Mouse (Mus musculus) urinary bladder, postnatal 4 days (tissue): Measurements from ENCODE around the gene Phlpp1.

Source experiments
- DNase-seq, 2 experiments: peaks; one replicate each; pipeline ENCODE4 v3.0.0; 2021 to 2022; ENCODE audit warnings: low spot score in 2 of 2

Gene Phlpp1

DNA sequence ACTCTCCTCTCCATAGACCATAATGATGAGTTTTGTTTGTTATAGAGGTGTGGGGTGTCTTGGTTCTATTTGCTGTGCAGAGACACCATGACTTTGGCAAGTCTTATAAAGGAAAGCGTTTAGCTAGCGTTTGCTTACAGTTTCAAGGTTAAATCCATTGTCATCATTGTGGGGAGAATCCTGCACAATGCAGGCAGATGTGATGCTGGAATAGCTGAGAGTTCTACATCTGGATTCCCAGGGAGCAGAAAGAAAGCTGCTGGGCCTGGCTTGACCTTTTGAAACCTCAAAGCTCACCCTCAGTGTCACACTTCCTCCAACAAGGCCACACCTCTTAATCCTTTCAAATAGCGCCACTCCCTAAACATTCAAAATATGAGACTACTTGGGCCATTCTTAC, 7.4 kb upstream of the Phlpp1 start:
- no peak for DNase-seq

DNA sequence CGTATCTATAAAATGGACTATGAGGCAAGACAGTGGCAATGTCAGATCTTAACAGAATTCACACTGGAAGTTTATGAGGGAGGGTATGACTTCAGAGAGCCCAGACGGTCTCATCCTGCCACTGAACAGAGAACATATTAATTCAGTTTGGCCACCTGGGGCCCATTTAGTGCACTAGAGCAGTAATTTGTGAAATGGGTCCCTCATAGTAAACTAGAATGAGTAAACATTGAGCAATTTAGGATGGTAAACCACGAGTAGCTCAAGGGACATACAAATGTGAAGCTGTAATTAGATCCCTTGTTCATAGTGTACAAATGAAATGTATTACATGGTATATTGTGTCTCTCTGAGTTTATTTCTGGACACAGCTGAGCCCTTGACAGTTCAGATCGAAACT, 3.6 kb upstream of the Phlpp1 start:
- no peak for DNase-seq

DNA sequence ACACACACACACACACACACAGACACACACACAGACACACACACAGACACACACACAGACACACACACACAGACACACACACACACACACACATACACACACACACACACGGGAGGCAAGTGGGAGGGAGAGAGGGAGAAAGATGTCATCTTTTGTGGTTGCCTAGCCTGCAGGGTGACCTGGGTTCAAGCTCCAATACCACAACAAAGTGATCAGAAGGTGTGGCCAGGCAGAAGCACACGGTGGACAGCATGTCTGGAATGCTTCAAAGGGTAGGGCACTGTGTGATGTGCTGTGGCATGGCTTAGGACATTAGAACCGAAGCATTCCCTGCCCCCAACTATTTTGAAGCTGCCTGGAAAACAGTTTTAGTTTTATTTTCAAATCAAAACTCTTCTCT, 2.8 kb upstream of the Phlpp1 start:
- no peak for DNase-seq

DNA sequence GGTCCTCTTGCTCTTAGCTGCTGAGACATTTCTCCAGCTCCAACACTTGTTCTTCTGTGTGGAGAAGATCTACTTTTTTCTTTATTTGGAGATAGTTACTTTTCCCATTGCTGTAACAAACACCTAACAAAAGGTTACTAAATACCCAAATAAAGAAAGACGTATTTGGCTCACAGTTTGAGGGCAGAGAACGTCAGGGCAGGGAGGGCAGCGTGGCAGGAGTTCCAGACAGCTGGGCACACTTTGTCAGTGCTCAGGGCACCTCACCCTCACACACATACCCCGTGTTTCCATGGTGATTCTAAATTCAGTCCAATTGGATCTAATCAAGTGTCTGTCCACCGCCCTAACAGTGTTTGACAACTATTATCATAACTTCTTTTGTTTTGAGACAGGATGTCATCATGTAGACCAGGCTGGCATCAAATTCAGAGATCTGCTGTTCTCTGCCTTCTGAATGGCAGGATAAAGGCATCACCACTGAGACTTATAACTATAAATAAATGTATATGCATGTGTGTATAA, 1.7 kb upstream of the Phlpp1 start:
- no peak for DNase-seq

DNA sequence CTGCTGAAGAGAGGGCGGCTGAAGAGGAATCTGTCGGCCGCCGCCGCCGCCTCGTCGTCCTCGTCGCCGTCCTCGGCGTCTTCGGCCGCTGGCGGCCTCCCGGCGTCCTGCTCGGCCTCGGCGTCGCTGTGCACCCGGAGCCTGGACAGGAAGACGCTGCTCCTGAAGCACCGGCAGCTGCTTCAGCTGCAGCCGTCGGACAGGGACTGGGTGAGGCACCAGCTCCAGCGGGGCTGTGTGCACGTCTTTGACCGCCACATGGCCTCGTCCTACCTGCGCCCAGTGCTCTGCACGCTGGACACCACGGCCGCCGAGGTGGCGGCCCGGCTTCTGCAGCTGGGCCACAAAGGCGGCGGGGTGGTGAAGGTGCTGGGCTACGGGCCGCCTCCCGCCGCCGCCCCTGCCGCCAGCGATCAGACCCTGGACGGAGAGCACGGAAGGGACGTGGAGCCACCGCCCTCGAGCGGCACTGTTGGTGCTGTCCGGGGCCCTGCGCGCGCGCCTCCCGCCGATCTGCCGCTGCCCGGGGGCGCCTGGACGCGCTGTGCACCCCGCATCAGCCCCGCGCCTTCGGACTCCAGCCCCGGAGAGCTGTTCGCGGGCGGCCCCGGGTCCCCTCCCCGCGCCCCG, 864 bp downstream of the Phlpp1 start:
- DNase-seq, result peak in 1 of 2 experiments; percentile 35

DNA sequence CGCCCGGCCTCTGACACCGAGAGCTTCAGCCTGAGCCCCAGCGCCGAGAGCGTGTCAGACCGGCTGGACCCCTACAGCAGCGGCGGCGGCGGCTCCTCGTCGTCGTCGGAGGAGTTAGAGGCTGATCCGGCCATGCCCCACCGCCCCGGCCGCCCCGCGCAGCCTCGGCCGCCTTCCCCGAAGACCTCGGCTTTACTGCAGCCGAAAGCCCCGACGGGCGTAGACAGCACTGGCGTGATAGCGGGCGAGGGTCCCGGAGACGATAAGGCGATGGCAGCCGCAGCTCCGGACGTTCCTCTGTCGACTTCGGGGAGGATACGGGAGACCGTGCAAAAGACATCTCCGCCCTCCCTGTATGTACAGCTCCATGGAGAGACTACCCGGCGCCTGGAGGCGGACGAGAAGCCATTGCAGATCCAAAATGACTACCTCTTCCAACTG, 1.4 kb downstream of the Phlpp1 start:
- peak in 1 of 2 experiments; percentile 62 for DNase-seq

DNA sequence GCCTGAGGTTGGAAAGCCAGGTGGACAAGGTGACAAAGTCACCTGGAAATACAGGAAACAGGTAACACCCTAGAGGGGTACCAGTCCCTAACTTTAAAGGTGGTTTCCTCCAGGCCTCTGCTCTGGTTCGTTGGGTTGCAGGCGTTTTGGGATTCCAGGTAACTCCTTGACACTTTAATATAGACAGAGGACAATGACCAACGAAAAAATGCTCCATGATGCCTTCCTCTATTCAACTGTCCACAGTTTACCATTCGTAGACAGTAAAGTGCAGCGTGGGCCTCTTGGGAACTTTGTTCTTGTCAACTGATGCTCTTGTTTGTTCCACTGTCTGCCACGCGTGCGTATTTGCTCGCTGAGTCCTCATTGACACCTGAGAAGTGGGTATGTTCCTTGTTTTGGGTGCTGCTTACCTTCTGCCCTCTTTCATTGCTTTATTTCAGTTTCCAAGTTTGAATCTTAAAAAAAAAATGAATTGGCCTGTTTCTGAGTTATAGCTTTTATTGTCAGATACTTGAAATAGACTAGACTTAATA, 2.1 kb downstream of the Phlpp1 start:
- no peak for DNase-seq

DNA sequence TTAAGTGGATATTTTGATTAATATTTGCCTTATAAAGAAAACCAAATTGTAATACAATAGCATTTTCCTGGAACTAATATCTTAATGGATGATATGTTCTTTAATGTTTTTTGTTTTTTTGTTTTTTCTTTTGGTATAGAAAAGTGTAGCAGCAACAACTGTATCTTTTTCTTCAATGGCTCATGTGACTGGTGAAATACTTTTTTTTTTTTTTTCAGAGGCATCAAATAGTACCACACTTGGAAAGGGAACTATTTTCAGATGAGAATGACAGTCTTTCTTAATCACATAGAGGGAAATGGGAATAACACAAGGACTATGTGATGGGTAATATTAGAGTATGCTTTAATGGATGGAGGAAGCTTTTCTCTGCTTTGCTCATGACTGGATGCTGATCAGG, 3.0 kb downstream of the Phlpp1 start:
- DNase-seq, result no peak

DNA sequence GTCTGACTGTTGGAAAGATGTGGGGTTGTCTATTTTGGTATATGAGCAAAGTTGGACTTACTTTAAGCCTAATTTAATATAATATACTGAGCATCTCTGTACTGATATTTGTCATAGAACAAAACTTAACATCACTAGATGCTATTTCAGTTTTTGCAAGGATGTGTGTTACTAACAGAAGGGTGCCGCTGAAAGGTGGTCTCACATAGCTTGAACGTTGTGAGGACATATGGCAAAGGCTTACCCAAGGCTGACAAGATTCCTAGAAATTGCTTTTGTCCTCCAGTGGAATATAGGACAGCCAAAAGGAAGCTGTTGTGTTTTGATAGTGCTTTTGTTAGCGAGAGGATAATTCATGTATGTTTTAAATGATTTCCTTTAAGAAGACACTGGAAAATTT, 3.8 kb downstream of the Phlpp1 start:
- no peak for DNase-seq

DNA sequence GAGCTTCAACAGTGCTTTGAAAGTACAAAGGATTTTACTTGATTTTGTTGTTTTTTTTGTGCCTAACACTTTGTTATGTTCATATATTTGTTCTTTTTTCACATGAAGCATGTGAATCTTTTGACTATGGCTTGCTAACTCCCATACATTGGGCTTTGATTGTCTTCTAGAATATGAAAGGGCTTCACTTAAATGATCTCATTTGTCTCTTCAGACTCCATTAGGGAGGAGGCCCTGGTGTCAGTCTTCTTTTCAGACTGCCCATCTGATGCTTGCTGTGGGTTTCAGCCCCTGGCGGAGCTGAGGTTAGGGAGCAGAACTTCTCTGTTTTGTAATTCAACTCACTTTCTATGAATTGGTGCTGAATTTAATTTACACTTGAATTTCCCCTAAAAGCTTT, 5.2 kb downstream of the Phlpp1 start:
- no peak for DNase-seq

DNA sequence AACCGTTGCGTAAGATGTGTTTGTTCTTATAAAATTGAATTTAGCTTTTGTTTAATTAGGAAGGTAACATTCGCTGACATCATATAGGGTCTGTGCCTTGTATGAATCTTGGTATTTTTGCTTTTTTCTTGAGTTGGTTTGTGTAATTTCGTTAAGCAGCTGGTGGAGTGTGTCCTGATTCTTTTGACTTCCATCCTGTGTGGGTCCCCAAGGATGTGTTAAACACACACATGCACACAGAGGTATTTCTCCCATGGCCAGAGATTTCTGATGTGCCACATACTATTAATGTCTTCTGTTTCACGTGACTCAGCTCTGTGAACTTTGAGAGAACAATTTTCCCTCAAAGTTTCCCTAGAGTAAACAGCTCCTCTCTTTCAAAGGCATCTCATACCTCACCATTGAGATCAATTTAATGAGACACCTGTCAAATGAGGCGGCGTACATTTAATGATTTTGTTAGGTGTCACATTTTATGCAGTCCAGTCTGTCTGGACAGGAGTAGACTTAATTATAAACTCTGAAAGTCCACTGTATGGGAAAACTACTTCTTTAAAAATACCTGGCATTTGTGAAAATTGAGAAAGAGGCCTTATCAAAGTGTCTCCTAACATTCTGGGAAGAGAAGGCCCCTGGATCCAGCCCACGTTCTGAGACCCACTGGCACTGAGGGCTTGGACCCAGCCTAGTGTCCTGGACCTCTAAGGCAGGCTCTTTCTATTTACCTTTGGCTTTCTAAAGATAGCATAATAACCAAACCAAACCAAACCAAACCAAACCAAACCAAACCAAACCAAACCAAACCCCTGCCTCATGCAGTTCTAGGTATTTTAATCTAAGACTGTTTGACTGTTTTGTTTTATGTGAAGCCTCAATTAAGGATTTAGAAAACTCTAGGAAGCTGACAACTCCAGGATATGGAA, 6.6 kb downstream of the Phlpp1 start:
- DNase-seq, result no peak

DNA sequence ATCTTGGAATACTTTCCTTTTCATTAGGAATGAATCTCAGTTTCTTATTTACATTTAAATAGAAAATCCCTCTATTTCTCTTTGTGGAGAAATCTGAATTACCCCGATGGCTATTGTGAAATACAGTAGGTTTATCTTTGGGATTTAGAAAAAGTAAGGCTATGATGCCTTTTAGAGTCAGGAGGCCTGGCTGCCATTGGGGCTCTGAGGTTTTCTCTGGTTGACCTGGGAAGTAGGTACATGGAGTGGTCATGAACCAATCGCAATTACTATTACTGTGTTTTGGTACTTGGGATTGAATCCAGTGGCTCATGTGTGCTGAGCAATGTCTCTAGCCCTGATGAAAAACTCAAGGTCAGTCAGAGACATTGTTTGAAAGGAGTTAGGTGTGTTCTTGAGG, 12.1 kb downstream of the Phlpp1 start:
- DNase-seq, result no peak

DNA sequence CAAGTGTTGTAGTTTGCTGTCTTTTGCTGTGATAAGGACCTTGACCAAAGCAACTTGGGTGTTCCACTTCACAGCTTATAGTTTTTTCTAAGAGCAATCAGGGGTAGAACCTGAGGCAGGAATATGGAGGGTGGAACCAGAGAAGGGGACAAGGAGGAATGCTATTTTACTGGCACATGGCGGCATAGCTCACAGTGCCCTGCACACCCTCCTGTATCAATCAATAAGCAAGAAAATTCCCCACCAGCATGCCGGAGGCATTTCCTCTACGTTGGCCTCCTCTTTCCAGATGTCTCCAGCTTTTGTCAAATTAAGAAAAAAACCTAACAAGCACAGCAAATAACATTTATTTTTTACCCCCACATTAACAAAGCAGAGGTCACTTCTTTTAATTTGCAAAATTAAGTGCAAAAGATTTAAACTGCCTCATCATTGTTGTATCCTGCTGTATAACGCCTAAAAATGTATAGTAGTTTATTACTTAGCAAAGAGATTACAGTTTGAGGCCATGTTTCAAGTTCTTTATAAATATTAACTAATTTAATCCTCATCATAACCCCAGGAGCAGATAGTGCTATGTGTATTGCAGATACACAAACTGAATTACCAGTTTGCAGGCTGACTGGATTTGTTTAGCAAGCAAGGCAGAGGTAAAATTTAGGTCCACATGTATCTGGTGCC, 13.4 kb downstream of the Phlpp1 start:
- DNase-seq, result no peak

DNA sequence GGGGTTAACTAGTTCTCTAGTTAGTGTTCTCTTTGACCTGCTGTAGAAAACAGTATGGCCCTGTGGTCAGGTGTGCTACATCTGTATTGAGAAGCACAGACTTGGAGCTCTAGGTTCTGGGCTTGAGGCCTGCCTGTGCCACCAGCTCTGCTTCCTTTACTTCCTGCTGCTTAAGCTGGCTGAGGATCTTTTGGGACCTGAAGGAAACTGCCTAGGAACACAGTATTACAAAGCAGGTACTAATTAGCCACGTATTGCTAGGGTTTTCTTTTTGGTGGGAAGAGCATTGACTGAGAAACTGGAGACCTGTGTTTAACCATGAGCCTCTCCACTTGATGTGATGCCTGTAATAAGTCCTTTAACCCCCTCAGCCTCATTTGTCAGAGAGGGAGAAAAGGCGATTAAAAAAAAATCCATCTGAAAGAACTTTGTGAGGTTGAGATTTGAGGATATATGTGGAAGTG, 13.9 kb downstream of the Phlpp1 start:
- no peak for DNase-seq

DNA sequence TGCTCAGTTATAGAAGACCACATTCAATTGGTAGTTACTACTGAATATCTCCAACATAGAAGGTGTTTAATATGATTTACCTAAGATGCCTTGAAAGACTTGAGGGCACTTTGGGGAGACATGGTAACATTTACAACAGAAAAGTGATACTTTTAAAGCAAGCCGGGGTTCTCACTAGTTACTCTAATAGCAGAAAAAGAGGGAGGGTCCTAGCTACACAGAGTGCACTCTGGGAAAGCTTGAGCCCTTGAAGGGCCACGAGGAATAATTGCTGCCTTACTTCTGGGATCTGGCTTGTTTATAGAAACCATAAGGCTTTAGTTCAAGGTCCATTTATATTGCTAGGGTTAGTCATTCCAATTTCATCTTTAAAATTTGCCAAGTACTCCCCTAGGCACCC, 14.5 kb downstream of the Phlpp1 start:
- no peak for DNase-seq

DNA sequence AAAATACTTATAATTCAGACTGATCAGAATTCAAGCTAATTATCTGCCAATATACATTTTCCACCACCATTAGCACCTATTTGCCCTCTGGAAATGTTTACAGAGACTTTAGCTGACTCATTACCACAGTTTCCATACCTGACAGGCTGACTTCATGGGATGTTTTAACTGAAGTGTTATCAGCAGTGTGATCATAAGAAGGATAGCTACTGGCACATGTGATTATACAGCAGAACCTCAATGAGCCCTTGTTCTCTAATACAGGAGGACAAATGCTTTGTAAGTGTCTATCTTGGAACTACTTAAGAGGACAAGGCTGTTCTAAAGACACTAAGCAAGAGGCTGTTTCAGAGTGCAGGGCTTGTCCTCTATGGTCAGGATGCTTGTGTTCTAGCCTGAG, 15.9 kb downstream of the Phlpp1 start:
- DNase-seq, result no peak

DNA sequence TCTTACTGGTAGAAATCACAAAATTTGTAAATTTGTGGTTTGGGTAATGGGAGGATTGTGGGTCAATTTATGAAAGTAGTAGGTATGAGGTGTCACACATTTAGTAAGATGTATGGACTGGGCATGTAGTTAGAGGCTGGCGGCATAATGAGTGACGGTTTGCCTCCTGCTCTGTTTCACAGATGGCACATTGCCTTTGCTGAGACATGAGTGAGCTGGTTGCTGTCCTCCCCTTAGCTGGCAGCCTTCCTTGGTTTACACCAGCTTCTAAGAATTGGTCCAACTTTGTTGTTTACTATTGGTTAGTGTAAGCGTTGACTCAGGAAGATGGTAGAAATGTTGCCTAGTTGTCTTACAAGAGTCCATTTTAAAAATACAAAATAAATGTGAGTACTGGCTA, 17.2 kb downstream of the Phlpp1 start:
- no peak for DNase-seq

DNA sequence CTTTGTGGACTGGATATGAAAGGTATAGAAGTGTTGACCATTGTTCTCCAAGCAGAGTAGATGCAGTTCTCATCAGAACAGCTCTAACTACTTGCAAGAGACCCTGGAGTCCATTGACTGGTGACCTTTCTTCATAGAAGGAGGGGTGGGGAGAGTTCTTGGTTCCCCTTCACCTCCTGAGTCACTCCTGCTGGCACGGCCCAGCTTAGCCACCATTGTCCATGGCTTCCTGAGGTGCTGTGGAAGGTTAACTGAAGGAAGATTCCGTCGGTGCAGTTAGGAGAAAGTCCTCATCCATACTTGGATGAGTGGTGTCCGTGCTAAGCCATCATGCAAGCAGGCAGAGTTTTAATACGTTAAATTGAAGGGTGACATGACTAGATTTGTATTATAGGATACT, 17.8 kb downstream of the Phlpp1 start:
- DNase-seq, result no peak

DNA sequence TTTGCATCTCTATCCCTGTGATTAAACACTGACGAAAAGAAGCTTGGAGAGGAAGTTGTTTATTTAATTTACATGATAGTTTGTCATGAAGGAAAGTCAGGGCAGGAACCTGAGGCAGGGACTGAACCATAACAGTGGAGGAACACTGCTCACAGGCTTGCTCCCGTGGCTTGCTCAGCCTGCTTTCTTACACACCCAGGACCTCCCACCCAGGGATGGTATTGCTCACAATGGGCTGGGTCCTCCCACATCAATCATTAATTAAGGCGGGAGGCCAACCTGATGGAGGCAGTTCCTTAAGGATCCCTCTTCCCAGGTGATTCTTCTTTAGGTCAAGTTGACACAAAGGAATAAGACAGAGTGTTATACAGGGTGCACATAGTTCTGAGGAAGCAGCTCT, 19.1 kb downstream of the Phlpp1 start:
- no peak for DNase-seq

DNA sequence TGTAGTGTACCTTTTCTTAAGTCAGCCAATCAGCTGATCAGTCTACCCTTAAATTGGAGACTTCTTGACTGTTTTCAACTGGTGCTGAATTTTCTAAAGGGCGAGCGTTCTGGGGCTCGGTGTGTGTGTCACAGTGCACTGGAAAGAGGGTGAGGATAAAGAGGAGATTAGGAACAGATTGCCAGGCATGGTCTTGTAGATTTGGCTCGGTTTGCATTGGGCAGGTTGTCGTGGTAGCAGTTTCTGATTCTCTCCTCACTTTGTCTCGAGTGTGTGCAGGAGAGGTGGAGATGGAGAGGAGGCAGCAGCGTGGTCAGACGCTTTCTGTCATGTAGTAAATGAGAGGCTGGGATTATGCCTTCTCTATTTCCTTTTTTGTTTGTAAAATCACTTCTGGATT, 20.3 kb downstream of the Phlpp1 start:
- DNase-seq, result no peak

DNA sequence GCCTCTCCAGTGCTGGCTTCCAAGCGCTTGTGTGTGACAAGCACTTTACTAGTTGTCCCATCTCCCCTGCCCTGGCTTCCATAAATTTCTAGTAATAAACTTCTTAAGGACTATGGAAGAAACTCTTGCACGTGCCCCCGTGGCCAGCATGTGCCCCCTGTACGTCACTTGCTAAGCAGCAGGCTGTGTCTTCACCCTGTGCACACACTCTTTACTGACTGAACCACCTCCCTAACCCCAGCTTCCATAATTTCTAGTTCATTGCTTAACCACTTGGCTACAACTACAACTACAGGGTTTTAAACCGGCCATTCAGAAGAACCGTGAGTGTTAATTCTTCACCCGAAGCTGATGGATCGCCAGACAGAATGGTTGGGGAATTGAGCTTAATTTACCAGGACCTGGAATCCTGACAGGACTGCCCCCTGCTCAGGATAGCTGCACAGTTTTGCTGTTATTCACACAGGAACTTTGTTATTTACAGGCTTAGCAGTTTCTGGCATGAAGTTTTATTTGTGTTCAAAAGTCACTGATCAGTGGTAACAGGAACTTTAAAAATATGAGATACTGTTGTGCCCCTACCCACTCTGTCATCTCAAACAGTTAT, 21.4 kb downstream of the Phlpp1 start:
- DNase-seq, result no peak

DNA sequence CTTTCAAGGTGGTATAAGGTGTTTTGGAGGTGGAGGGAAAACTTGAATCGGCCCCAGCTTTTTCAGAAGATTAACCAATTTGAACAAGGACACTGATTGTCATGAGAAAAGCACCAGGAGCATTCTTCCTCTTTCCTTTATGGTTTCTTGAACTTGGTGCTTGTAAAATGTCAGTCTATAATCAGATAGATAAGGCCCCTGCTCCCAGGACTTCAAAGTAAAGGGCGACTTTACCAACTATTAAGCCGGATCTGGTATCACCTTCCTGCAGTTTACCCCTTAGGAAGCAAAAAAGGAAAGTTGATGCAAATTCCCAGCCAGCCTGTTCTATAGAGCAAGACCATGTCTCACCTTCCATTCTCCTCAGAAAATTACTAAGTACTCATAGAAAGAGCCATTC, 21.9 kb downstream of the Phlpp1 start:
- DNase-seq, result no peak
